Mouse (Mus musculus) kidney, embryonic 16.5 days (tissue): ENCODE measurements around the gene Eprs. TPM values are rescaled to one million over a fixed set of nuclear protein-coding genes. Genes with fewer than 3 reads are reported as not detected.

Experiments
- ATAC-seq: fragments of 200-750 bp; cut with Nextera tagmentation; 2 replicates; pipeline ENCODE4 v1.8.0; 2017; ENCODE audit warnings: moderate TSS enrichment; ENCODE audit not compliant: low FRiP score, low TSS enrichment
- H3K27ac ChIP-seq: fragments of 300-500 bp; sonication (generic); 2 replicates; pipeline ENCODE4 v1.5.1; 2014; ENCODE audit warnings: low read length
- H3K27me3 ChIP-seq: fragments of 300-500 bp; sonication (generic); 2 replicates; pipeline ENCODE4 v1.6.1; 2014; ENCODE audit warnings: low read length, control low read depth, mixed read lengths; ENCODE audit not compliant: insufficient read depth
- H3K36me3 ChIP-seq: fragments of 300-500 bp; sonication (generic); 2 replicates; pipeline ENCODE4 v1.6.1; 2014; ENCODE audit warnings: low read length, control low read depth, mixed read lengths; ENCODE audit not compliant: insufficient read depth
- H3K4me1 ChIP-seq: fragments of 300-500 bp; sonication (generic); 2 replicates; pipeline ENCODE4 v1.6.1; 2014; ENCODE audit warnings: low read length, control low read depth, mixed read lengths; ENCODE audit not compliant: insufficient read depth
- H3K4me2 ChIP-seq: fragments of 300-500 bp; sonication (generic); replicated peaks from 2 replicates; pipeline ENCODE4 v1.6.1; 2014; ENCODE audit warnings: low read depth, low read length
- H3K4me3 ChIP-seq: fragments of 300-500 bp; sonication (generic); 2 replicates; pipeline ENCODE4 v1.5.1; 2014; ENCODE audit warnings: mild to moderate bottlenecking, low read length
- H3K9ac ChIP-seq: fragments of 300-500 bp; sonication (generic); replicated peaks from 2 replicates; pipeline ENCODE4 v1.6.1; 2014; ENCODE audit warnings: low read length
- H3K9me3 ChIP-seq: fragments of 300-500 bp; sonication (generic); 2 replicates; pipeline ENCODE4 v1.6.1; 2016; ENCODE audit warnings: low read length, control low read depth
- WGBS: fragments of 180-500 bp; shearing (Covaris S2); extraction: QIAGEN DNeasy Blood & Tissue Kit; methylation state at CpG from one replicate; pipeline ENCODE4 v1.1.7; 2014; 5-methylcytosine and 5-hydroxymethylcytosine counted together
- polyA plus RNA-seq: library from polyadenylated mRNA; unstranded; fragments of >200 nt; fragmentation: Nextera tagmentation; extraction: Ambion mirVana; gene quantifications from 2 replicates; pipeline ENCODE4 v1.2.1, GENCODE M21; 2015

Gene Eprs
- polyA plus RNA-seq, 1 experiment from 2014 or later = 137 TPM

GRCm38 (mm10) chr1:185353351-185353750, 9.5 kb upstream of the Eprs start:
- ATAC-seq = no peak
- H3K36me3 ChIP-seq = peaks cover 51% of the 10 kb centered on the region
- H3K4me3 ChIP-seq = no peak overlapping the region
- no peaks in the 10 kb centered on the region for H3K9me3 ChIP-seq
- no peaks in the 10 kb centered on the region for H3K27me3 ChIP-seq
- no peak overlapping the region for H3K4me2 ChIP-seq
- H3K4me1 ChIP-seq = no peaks in the 10 kb centered on the region
- WGBS = 96% methylated on average over 8 of the region's 8 CpGs
- no peak overlapping the region for H3K9ac ChIP-seq
- no peak overlapping the region for H3K27ac ChIP-seq

DNA sequence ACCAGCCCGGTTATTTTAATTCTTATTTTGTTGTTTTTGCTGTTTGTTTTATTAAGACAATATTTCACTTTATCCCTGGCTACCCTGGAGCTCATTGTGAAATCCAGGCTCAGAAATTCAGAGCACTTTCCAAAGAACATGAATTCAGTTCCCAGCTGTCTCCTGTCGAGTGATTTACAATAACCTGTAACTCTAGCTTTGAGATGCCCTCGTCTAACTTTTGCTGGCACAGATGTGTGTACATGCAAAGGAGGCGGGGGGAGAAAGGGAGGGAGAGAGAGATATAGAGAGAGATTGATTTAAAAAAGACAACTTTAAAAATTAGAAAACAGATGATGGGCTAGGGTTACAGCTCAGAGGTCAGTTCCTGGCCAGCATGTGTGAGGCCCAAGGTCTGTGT, 8.1 kb upstream of the Eprs start:
- Histone ChIP-seq H3K27me3 (no peaks in the 10 kb centered on the region), H3K36me3 (peaks cover 46% of the 10 kb centered on the region), H3K9me3 (no peaks in the 10 kb centered on the region), H3K4me2 (no peak overlapping the region), H3K4me3 (no peak overlapping the region), H3K27ac (no peak overlapping the region), H3K9ac (no peak overlapping the region), H3K4me1 (no peaks in the 10 kb centered on the region)
- ATAC-seq = no peak
- WGBS = 72% methylated on average over 4 of the region's 4 CpGs

- H3K36me3 ChIP-seq = peaks cover 35% of the 10 kb centered on the region
- ATAC-seq = no peak
- no peak overlapping the region for H3K4me2 ChIP-seq
- H3K4me1 ChIP-seq = no peaks in the 10 kb centered on the region
- H3K27me3 ChIP-seq = no peaks in the 10 kb centered on the region
- no peaks in the 10 kb centered on the region for H3K9me3 ChIP-seq
- 93% methylated on average over 8 of the region's 8 CpGs for WGBS
- H3K4me3 ChIP-seq = no peak overlapping the region
- H3K9ac ChIP-seq = no peak overlapping the region
- H3K27ac ChIP-seq = no peak overlapping the region
Measured at GRCm38 (mm10) chr1:185356246-185356645, 6.6 kb upstream of the Eprs start.

- Histone ChIP-seq H3K4me1 (0 out of 2 replicates have a peak, but pooled peaks cover 3% of the 10 kb centered on the region), H3K36me3 (peaks cover 26% of the 10 kb centered on the region), H3K4me2 (no peak overlapping the region), H3K4me3 (no peak overlapping the region), H3K9ac (no peak overlapping the region), H3K27me3 (no peaks in the 10 kb centered on the region), H3K27ac (no peak overlapping the region), H3K9me3 (no peaks in the 10 kb centered on the region)
- no peak for ATAC-seq
- WGBS = 84% methylated on average over 4 of the region's 4 CpGs
Measured at GRCm38 (mm10) chr1:185358211-185358610, 4.6 kb upstream of the Eprs start.

DNA sequence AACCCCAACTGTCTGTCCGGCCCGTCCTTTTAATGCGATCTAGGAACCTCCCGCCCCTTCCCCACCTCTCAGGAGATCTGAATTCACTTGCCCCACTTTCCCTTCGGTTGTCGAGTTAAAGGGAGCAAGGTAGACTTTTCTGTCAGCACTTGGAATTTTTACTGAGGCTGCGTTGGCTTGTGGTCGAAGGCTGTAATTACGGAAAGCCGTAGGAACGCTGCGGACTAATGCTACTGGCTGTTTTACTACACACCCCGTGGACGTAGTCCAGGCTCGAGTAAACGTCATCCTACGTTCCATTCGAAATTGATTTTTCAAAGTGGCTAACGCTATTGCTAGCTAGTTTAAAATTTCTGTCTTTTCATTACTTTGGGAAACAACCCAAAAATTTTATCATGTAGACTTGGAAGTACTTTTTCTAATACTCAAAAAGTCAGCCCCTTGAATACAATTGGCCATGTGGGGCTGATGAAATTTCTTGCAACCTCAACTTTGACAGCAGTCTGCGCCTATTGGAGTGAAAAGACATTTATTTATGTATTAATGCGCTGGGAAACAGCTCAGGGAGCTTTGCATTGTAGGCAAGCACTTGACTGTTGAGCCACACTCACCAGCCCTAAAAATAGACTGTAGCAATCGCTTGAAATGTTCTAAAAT, 810 bp downstream of the Eprs start:
- Histone ChIP-seq H3K4me3 (peak overlapping the region; percentile 82), H3K36me3 (peaks cover 3% of the 10 kb centered on the region; the same call in 1 of the 2 replicates), H3K4me1 (peaks cover 15% of the 10 kb centered on the region), H3K9me3 (no peaks in the 10 kb centered on the region), H3K27ac (peak overlapping the region; percentile 90), H3K9ac (peak overlapping the region; percentile 89), H3K4me2 (peak overlapping the region; percentile 78), H3K27me3 (no peaks in the 10 kb centered on the region)
- peak; percentile 53; the same call in 1 of the 2 replicates for ATAC-seq
- WGBS = 4% methylated on average over 22 of the region's 22 CpGs

DNA sequence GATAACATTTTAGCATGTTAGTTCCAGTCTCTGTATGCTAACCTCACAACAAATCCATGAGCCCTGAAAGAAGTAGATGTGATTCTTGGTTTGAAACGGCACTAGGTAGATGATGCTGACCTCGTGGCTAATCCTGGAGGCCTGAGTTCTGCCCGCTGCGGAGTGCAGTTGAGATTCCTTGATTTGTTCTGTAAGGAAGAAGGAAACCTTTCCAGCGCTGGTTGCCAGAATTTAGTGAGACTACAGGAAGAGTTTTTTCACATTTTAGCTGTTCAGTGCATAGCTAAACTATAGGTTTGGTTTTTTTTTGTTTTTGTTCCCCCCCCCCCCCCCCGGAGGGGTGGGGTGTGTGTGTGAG, 1.3 kb downstream of the Eprs start:
- peak overlapping the region; percentile 89 for H3K9ac ChIP-seq
- H3K27me3 ChIP-seq = no peaks in the 10 kb centered on the region
- H3K27ac ChIP-seq = no peak overlapping the region
- no peak for ATAC-seq
- WGBS = 34% methylated on average over 6 of the region's 6 CpGs
- no peaks in the 10 kb centered on the region for H3K9me3 ChIP-seq
- peak overlapping the region; percentile 78 for H3K4me2 ChIP-seq
- H3K4me3 ChIP-seq = peak overlapping the region; percentile 82
- H3K4me1 ChIP-seq = peaks cover 15% of the 10 kb centered on the region
- peaks cover 6% of the 10 kb centered on the region; the same call in 1 of the 2 replicates for H3K36me3 ChIP-seq

- Histone ChIP-seq H3K36me3 (peaks cover 27% of the 10 kb centered on the region), H3K9ac (no peak overlapping the region), H3K4me3 (no peak overlapping the region), H3K27ac (no peak overlapping the region), H3K4me2 (no peak overlapping the region), H3K27me3 (no peaks in the 10 kb centered on the region), H3K9me3 (no peaks in the 10 kb centered on the region), H3K4me1 (peaks cover 11% of the 10 kb centered on the region)
- no peak for ATAC-seq
- WGBS = 82% methylated on average over 6 of the region's 6 CpGs
Measured at GRCm38 (mm10) chr1:185367383-185367782, 4.5 kb downstream of the Eprs start.

GRCm38 (mm10) chr1:185369979-185370378, 7.1 kb downstream of the Eprs start:
- no peak overlapping the region for H3K4me3 ChIP-seq
- H3K4me2 ChIP-seq = no peak overlapping the region
- H3K9me3 ChIP-seq = no peaks in the 10 kb centered on the region
- H3K9ac ChIP-seq = no peak overlapping the region
- no peaks in the 10 kb centered on the region for H3K27me3 ChIP-seq
- ATAC-seq = peak; percentile 59; the same call in 1 of the 2 replicates
- peaks cover 42% of the 10 kb centered on the region for H3K36me3 ChIP-seq
- H3K4me1 ChIP-seq = peaks cover 1% of the 10 kb centered on the region; the same call in 1 of the 2 replicates
- H3K27ac ChIP-seq = no peak overlapping the region
- WGBS = 86% methylated on average over 6 of the region's 6 CpGs

GRCm38 (mm10) chr1:185376390-185376789, 13.5 kb downstream of the Eprs start:
- H3K27me3 ChIP-seq = no peaks in the 10 kb centered on the region
- H3K4me1 ChIP-seq = no peaks in the 10 kb centered on the region
- H3K27ac ChIP-seq = no peak overlapping the region
- H3K4me2 ChIP-seq = no peak overlapping the region
- no peak for ATAC-seq
- peaks cover 73% of the 10 kb centered on the region for H3K36me3 ChIP-seq
- H3K4me3 ChIP-seq = no peak overlapping the region
- H3K9ac ChIP-seq = no peak overlapping the region
- H3K9me3 ChIP-seq = no peaks in the 10 kb centered on the region

DNA sequence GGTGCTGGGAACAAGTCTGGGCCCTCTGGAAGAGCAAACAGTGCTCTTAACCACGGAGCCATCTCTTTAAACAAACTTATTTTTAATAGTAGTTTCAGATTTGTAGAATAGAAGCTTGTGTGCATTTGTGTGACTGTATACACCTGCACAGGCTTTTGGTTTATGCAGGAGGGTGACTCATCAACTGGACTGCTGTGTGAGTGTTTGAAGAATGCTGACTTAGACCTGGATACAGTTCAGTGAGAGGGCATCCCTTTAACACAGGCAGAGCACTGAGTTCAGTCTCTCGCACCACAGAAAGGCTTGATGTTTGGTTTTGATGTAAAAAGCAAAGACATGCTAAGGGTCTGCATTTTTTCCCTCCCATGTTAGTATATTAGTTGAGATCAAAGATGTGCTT, 14.6 kb downstream of the Eprs start:
- 91% methylated on average over 2 of the region's 2 CpGs for WGBS

More for the DNA sequence above, 14.6 kb downstream of the Eprs start:
- ATAC-seq = no peak
- Histone ChIP-seq H3K27ac (no peak overlapping the region), H3K4me2 (no peak overlapping the region), H3K4me1 (no peaks in the 10 kb centered on the region), H3K4me3 (no peak overlapping the region), H3K9me3 (no peaks in the 10 kb centered on the region), H3K27me3 (no peaks in the 10 kb centered on the region), H3K36me3 (peaks cover 72% of the 10 kb centered on the region), H3K9ac (no peak overlapping the region)
